Mouse (Mus musculus) left cerebral cortex, adult 9 months (tissue): ENCODE measurements at regions not wholly inside any gene's neighbourhood (a gene's known extent, or its start where the extent isn't known, plus 50 kb on each side); places are given as distances from the start of the nearest gene placed in this dataset.
"Not testable (repeated sequence)": the region's sequence is repeated elsewhere in the genome, so short reads cannot be mapped to it uniquely, and the experiment has no call there.

ENCODE experiments used
- DNase-seq, 2 experiments: peaks; one replicate each; pipeline ENCODE4 v3.0.0; 2022; ENCODE audit warnings: low spot score in 2 of 2

DNA sequence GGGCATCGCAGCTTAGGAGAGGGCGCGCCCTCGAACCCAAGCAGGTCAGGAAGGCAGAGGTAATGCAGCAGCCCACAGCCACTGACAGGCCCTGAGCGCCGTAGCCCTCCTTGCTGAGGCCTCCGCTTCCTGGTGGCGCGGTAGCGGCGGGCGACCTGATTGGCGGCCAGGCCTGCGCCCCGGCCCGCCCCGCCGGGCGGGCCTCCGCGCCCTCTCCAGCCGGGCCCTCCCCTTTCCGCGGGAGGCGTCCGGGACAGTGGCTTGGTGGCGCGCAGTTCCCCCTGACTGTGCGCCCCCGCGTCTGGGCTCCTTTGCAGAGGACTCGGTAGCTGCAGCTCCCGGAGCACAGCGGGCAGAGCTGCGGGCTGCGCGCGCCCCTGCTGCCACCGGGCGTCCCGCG is 242.1 kb downstream of the Gm21863 start:
- not testable (repeated sequence) for DNase-seq

DNA sequence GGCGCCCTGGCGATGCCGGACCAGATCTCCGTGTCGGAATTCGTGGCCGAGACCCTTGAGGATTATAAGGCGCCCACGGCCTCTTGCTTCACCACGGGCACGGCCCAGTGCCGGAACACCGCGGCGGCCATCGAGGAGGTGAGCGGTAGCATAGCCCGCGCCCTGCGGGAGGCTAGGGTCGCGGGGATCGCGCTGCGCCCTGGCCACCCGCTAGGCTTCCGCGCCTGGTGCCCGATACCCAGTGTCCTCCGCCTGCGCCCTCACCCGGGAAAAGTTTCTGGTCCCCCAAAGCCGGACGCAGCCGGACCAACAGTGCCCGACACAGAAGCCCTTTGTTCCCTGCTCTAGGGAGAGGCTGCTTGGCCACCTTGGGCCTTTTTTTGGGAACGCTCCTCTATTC is 242.6 kb downstream of the Gm21863 start:
- not testable (repeated sequence) for DNase-seq

DNA sequence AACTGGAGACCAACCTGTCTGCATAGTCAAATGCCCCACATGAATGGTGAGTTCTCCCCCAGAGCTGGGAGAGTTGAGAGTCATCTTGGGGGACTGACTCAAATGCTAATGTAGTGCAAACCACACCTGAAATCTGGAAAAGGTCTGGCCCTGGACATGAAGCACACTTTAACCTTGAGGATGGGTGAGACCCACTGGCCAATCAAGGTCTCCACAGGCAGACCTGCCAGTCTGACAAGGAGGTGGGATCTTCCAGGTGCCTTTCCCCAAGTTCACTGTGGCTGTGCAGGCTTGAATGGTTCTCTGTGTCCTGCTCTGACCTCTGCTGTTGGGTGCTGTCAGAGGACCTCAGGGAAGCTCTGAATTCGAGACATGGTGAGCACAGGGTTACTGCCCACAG is 269.6 kb downstream of the Gm21863 start:
- DNase-seq = not testable (repeated sequence)

DNA sequence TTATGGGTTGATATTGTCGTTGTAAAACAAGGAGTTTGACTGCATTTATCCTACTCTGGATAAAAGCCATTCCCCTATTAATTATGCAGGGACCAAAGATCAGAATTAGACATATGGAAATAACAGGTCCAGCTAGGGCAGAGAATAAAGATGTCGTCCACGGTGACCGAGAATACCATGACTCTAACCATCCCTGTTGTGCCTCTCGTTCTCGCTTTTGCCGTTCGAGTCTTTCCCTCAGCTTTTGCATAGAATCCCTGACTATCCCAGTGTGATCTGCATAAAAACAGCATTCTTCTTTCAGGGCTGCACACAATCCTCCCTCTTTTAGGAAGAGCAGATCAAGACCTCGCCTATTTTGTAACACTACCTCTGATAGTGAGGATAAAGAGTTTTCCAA is 272.5 kb downstream of the Gm21863 start:
- not testable (repeated sequence) for DNase-seq

GRCm38 (mm10) chr12:20227427-20228160 is 273.3 kb downstream of the Gm21863 start:
- DNase-seq = peak in 1 of 2 experiments; percentile 1

DNA sequence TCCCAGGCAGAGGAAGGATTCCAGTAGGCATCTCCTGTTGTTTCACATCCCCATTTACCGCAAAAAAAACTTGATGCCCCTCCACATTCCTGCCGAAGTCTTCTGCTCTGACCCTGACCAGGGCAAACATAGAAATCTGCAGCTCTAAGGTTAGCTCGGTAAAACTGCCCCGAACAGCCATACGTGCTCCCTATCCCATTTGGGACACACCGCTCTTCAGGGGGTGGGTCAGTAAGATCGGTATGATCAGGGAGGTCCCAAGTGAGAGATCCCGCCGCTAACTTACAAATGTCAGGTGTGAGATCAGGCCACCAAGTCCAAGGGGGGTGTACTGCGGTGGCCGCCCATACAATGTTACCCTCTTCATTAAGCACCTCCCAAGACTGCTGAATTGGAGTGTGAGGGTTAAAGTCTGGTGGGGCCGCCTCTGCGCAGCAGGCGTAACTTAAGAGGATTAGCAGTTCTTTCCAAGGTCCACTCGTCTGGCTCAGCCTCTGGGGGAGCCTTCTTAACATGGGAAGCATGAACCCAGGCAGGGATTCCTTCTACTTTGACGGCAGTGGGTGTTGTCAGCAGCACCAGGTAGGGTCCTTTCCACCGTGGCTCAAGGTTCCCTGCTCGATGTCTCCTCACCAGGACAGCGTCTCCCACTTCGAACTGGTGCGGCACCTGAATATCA is 274.2 kb downstream of the Gm21863 start:
- DNase-seq = peak in 1 of 2 experiments; percentile 1

DNA sequence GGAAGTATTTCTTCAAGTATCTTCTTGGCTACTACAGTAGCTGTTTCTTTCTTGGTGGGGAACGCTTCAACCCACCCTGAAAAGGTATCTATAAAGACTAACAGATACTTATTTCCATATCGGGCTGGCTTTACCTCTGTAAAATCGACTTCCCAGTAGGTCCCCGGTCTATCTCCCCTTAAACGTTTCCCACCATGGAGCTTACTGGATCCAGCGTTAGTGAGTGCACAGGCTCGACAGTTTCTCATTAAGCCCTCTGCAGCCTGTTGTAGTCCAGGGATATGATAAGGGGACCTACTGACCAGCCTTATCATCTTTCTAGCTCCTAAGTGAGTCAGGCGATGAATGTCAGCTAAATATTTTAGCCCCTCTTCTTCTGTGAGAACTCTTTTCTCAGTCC is 275.1 kb downstream of the Gm21863 start:
- DNase-seq = not testable (repeated sequence)

DNA sequence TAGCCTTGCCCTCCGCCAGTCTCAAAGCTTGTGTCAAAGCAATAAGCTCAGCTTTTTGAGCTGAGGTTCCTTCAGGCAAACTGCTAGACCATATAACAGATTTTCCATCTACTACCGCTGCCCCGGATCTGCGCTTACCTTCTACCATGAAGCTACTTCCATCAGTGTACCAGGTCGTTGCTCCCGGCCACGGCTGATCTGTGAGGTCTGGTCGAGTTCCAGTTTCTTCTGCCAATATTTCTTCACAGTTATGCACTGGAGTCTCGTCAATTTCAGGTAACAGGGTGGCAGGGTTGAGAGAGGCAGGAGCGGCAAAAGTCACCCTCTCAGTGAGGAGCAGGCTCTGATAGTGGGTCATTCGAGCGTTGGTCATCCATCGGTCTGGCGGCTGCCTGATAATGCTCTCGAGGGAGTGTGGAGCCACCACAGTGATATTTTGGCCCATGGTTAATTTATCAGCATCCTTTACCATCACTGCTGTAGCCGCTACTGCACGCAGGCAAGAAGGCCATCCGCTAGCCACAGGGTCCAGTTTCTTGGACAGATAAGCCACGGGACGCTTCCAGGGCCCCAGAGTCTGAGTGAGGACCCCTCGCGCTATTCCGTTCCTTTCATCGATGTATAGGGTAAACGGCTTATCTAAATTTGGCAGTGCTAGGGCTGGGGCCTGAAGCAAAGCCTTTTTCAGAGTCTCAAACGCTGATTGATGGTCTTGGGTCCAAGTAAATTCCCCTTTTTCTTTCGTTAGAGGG is 276.0 kb downstream of the Gm21863 start:
- DNase-seq = peak in 1 of 2 experiments; percentile 1

- peak in 1 of 2 experiments; percentile 1 for DNase-seq
These were observed 276.6 kb downstream of the Gm21863 start for GRCm38 (mm10) chr12:20230893-20231235.

- peak in 1 of 2 experiments; percentile 1 for DNase-seq
These were observed 277.2 kb downstream of the Gm21863 start for GRCm38 (mm10) chr12:20231528-20231927.

- DNase-seq = peak in 1 of 2 experiments; percentile 2
These were observed 277.8 kb downstream of the Gm21863 start for GRCm38 (mm10) chr12:20231986-20232541.

- DNase-seq = peak in 1 of 2 experiments; percentile 1
These were observed 278.6 kb downstream of the Gm21863 start for GRCm38 (mm10) chr12:20232746-20233453.

DNA sequence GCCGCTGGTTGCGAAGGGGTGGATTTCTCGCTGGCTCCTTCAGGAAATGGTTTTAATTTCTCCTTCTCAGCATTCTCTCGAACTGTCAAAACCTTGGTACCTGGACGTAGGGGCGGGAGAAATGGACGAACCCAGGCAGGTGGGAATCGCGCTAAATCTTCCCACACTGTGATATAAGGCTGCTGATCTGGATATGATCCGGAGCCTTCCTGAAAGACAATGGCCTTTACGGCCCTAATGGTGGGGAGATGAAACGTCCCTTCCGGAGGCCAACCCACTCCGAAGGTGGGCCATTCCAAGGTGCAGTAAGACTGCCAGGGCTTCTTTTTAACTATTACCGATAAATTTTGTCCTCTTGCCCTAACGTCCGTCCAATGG is 279.1 kb downstream of the Gm21863 start:
- peak in 1 of 2 experiments; percentile 2 for DNase-seq

GRCm38 (mm10) chr12:20233871-20234307 is 279.6 kb downstream of the Gm21863 start:
- peak in 1 of 2 experiments; percentile 1 for DNase-seq
